Mouse (Mus musculus) layer of hippocampus, adult 11-12 months (tissue): ENCODE measurements around the gene Mrpl28.
A peak's percentile ranks its signal among the peaks of the same experiment; 100 is the strongest.
"Not testable (repeated sequence)": the region's sequence is repeated elsewhere in the genome, so short reads cannot be mapped to it uniquely, and the experiment has no call there.

Experiments
- DNase-seq: peaks from one replicate; pipeline ENCODE4 v3.0.0; 2022; ENCODE audit warnings: low spot score

Mrpl28 gene

GRCm38 (mm10) chr17:26123267-26123684, at the start of gene Mrpl28:
Mrpl28 (plus strand) TSS chr17:26123500.
- peak; percentile 94 for DNase-seq

GRCm38 (mm10) chr17:26075246-26075645, 48.1 kb upstream of the Mrpl28 start:
- no peak for DNase-seq

- no peak for DNase-seq
Observed at GRCm38 (mm10) chr17:26078851-26079250, 44.4 kb upstream of the Mrpl28 start.

GRCm38 (mm10) chr17:26080867-26081266, 42.4 kb upstream of the Mrpl28 start:
- DNase-seq: no peak

- DNase-seq: no peak
Observed at GRCm38 (mm10) chr17:26087059-26087564, 36.2 kb upstream of the Mrpl28 start.

- DNase-seq: peak; percentile 92
Observed at GRCm38 (mm10) chr17:26089905-26090632, 33.2 kb upstream of the Mrpl28 start, which contains the start of gene Decr2. Decr2 (minus strand) TSS chr17:26090337.

- DNase-seq: no peak
Observed at GRCm38 (mm10) chr17:26094531-26095110, 28.7 kb upstream of the Mrpl28 start.

- DNase-seq: peak; percentile 63
Observed at GRCm38 (mm10) chr17:26095121-26095740, 28.1 kb upstream of the Mrpl28 start, which contains the start of gene Nme4. Nme4 (minus strand) TSS chr17:26095602.

GRCm38 (mm10) chr17:26098461-26098860, 24.8 kb upstream of the Mrpl28 start:
- no peak for DNase-seq

- DNase-seq: not testable (repeated sequence)
Observed at GRCm38 (mm10) chr17:26099316-26099715, 24.0 kb upstream of the Mrpl28 start.

GRCm38 (mm10) chr17:26100166-26100565, 23.1 kb upstream of the Mrpl28 start:
- DNase-seq: no peak

- DNase-seq: no peak
Observed at GRCm38 (mm10) chr17:26101478-26101877, 21.8 kb upstream of the Mrpl28 start.

- DNase-seq: no peak
Observed at GRCm38 (mm10) chr17:26105619-26106018, 17.7 kb upstream of the Mrpl28 start.

GRCm38 (mm10) chr17:26110156-26110555, 13.1 kb upstream of the Mrpl28 start:
- no peak for DNase-seq

GRCm38 (mm10) chr17:26111024-26111423, 12.3 kb upstream of the Mrpl28 start:
- DNase-seq: no peak

- DNase-seq: no peak
Observed at GRCm38 (mm10) chr17:26111722-26112121, 11.6 kb upstream of the Mrpl28 start.

- no peak for DNase-seq
Observed at GRCm38 (mm10) chr17:26112751-26113150, 10.5 kb upstream of the Mrpl28 start.

GRCm38 (mm10) chr17:26113181-26113948, 9.9 kb upstream of the Mrpl28 start, which contains the start of gene Tmem8:
Tmem8 (plus strand) TSS chr17:26113299.
- DNase-seq: peak; percentile 61

- DNase-seq: no peak
Observed at GRCm38 (mm10) chr17:26114061-26114460, 9.2 kb upstream of the Mrpl28 start.

GRCm38 (mm10) chr17:26114461-26114860, 8.8 kb upstream of the Mrpl28 start:
- DNase-seq: not testable (repeated sequence)

- no peak for DNase-seq
Observed at GRCm38 (mm10) chr17:26115205-26115898, 7.9 kb upstream of the Mrpl28 start.
